Mouse (Mus musculus): ENCODE measurements around the gene E130208F15Rik.

Gene E130208F15Rik

GRCm38 (mm10) chr7:30321539-30322284, at the start of gene E130208F15Rik:
E130208F15Rik (plus strand) TSS chr7:30321740.
- DNase-seq (ENCODE audit: low spot score in 2 of 2) = peak; percentile 37 to 51

- no peak for DNase-seq (ENCODE audit: low spot score in 2 of 2)
These were observed 47.2 kb upstream of the E130208F15Rik start for GRCm38 (mm10) chr7:30274383-30274782.

GRCm38 (mm10) chr7:30278911-30279310, 42.6 kb upstream of the E130208F15Rik start:
- no peak for DNase-seq (ENCODE audit: low spot score in 2 of 2)

GRCm38 (mm10) chr7:30279536-30279935, 42.0 kb upstream of the E130208F15Rik start:
- no peak for DNase-seq (ENCODE audit: low spot score in 2 of 2)

GRCm38 (mm10) chr7:30279951-30280669, 41.4 kb upstream of the E130208F15Rik start, which contains the start of the genes Thap8 and Wdr62:
Thap8 (plus strand) TSS chr7:30280094.
Wdr62 (minus strand) TSS chr7:30280419.
- peak; percentile 83 to 89 for DNase-seq (ENCODE audit: low spot score in 2 of 2)

GRCm38 (mm10) chr7:30280670-30281138, 40.8 kb upstream of the E130208F15Rik start:
- DNase-seq (ENCODE audit: low spot score in 2 of 2) = peak; percentile 48 to 58

GRCm38 (mm10) chr7:30281522-30281921, 40.0 kb upstream of the E130208F15Rik start:
- DNase-seq (ENCODE audit: low spot score in 2 of 2) = no peak

GRCm38 (mm10) chr7:30282740-30283139, 38.8 kb upstream of the E130208F15Rik start:
- no peak for DNase-seq (ENCODE audit: low spot score in 2 of 2)

- DNase-seq (ENCODE audit: low spot score in 2 of 2) = no peak
These were observed 34.7 kb upstream of the E130208F15Rik start for GRCm38 (mm10) chr7:30286701-30287410.

- no peak for DNase-seq (ENCODE audit: low spot score in 2 of 2)
These were observed 33.5 kb upstream of the E130208F15Rik start for GRCm38 (mm10) chr7:30288046-30288445.

- DNase-seq (ENCODE audit: low spot score in 2 of 2) = no peak
These were observed 32.3 kb upstream of the E130208F15Rik start for GRCm38 (mm10) chr7:30289071-30289713.

- DNase-seq (ENCODE audit: low spot score in 2 of 2) = no peak
These were observed 31.7 kb upstream of the E130208F15Rik start for GRCm38 (mm10) chr7:30289714-30290399.

GRCm38 (mm10) chr7:30291215-30292131, 30.1 kb upstream of the E130208F15Rik start, which contains the start of gene Clip3:
Clip3 (plus strand) TSS chr7:30291728.
- DNase-seq (ENCODE audit: low spot score in 2 of 2) = no peak

GRCm38 (mm10) chr7:30293795-30294194, 27.7 kb upstream of the E130208F15Rik start:
- no peak for DNase-seq (ENCODE audit: low spot score in 2 of 2)

- no peak for DNase-seq (ENCODE audit: low spot score in 2 of 2)
These were observed 27.2 kb upstream of the E130208F15Rik start for GRCm38 (mm10) chr7:30294296-30294695.

GRCm38 (mm10) chr7:30295103-30295502, 26.4 kb upstream of the E130208F15Rik start:
- DNase-seq (ENCODE audit: low spot score in 2 of 2) = no peak

GRCm38 (mm10) chr7:30296816-30297215, 24.7 kb upstream of the E130208F15Rik start:
- no peak for DNase-seq (ENCODE audit: low spot score in 2 of 2)

- no peak for DNase-seq (ENCODE audit: low spot score in 2 of 2)
These were observed 24.3 kb upstream of the E130208F15Rik start for GRCm38 (mm10) chr7:30297266-30297665.

- DNase-seq (ENCODE audit: low spot score in 2 of 2) = no peak
These were observed 20.6 kb upstream of the E130208F15Rik start for GRCm38 (mm10) chr7:30300914-30301313.

All from spleen, postnatal 14 days (tissue).